Mouse (Mus musculus) liver, adult 2 months (tissue): ENCODE results near the gene Tcp11l2.

ENCODE experiments used
- CTCF ChIP-seq: fragments of 200-500 bp; IDR thresholded peaks from 2 replicates; pipeline ENCODE4 v1.5.1; 2011; ENCODE audit warnings: low read depth, low read length, control low read depth
- POLR2A ChIP-seq: fragments of 200-500 bp; IDR thresholded peaks from 2 replicates; pipeline ENCODE4 v1.6.1; 2011; ENCODE audit warnings: low read length, control low read depth; ENCODE audit not compliant: insufficient read depth; ENCODE audit errors: extremely low read depth

DNA sequence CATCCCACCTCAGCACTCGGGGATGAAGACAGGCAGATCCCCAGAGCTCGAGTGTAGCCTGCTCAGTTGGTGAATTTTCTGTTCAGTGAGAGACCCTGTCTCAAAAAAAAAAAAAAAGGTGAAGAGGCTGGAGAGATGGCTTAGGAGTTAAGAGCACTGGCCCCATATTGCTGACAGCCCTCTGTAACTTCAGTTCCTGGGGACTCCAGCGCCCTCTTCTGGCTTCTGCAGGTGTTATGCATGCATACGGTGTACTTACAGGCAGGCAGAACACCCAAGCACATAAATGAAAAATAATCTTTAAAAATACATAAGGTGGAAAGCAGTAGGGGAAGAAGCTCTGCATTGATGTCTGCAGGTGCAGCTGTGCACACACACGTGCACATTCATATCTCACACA, 54.8 kb downstream of the Tcp11l2 start:
- TF ChIP-seq CTCF (peak; percentile 32; the same call in 1 of the 2 replicates), POLR2A (no peak)
